Mouse (Mus musculus) testis, postnatal 10 days (tissue): ENCODE data around the gene Smim6.

Experiments used
- DNase-seq: peaks from one replicate; pipeline ENCODE4 v3.0.0; 2021; ENCODE audit warnings: low spot score

Gene Smim6

DNA sequence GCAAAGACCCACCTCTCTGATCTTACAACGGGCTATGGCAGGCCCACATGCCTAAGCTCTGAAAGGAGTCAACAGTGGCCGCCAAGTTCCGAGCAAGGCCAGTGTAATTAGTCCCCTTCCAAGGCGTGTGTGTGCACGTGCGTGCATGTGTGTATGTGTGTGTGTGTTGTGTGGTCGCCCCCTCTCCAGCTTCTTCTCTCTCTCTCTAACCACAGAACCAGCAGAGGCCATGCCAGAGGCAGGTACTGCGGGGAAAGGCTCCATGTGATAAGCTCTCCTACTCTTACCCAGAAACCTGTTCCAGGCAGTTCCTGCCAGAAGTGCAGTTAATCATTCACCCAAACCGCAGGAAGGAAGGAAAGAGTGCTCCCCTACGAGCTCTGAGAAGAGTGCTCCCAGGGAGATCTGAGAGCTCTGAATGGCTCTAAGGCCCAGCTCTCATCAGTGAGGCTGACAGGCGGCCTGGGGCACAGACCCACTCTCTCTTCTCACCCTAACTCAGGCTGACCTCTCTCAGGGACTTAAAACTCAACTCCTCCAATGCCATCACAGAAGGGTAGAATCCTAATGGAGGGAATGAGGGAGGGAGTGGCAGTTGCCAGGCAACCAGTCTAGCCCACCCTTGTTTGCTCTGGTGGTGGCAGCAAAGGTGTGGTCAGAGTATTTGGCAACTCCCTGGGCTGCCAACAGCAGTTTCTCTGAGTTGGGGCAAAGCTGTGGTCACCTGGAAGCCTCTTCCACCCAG lies at the start of gene Smim6:
Gene Smim6, plus strand, starts transcription at position 386 of the 745 bp plus-strand sequence.
- DNase-seq: peak; percentile 40

DNA sequence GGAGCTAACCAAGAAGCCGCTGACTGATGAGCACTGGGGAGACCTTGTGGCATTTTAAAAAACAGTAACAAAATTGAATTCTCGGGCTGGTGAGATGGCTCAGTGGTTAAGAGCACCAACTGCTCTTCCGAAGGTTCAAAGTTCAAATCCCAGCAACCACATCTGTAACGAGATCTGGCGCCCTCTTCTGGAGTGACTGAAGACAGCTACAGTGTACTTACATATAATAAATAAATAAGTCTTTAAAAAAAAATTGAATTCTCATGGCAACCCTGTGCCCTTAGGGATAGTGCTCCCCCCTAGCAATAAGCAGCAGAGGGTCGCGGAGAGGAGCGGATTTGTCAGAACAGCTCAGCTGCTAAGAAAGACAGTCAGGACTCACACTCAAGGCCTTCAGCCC lies 47.9 kb upstream of the Smim6 start:
- DNase-seq: no peak

DNA sequence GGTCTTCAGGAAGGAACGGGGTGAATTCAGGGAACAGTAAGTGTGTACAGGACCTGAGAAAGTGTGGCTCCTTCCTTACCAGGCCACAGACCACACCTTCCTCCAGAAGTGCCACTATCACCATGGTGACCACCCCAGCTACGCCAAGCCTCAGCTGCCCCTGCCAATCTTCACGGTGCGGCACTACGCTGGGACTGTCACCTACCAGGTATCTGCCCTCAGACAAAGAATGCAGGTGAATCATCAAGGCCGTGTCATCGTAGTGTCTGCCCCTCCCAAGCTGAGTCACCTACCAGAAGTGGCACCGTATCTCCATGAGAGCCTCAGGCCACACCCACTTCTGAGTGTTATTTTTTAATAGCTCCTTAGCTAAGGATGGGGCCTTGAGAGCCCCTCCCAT lies 42.4 kb upstream of the Smim6 start:
- DNase-seq: no peak

DNA sequence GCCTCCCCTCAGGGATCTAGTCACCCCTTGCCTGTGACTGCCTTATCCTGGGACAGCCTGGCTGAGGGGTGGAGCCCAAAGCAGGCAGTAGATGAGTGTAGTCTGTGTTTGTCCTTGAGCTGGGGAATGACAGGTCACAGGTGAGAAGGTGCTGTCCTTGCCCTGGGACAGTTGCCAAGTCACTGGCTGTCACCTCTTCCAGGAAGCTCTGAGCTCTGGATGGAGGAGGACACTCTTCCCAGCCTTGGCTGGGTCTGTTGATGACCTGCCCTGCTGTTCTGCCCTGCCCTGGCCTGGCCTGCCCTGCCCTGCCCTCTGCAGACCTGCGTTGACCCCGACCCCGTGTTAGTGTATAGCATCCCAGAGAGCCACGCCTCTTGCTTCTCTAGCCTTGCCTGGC lies 39.4 kb upstream of the Smim6 start:
- DNase-seq: no peak

DNA sequence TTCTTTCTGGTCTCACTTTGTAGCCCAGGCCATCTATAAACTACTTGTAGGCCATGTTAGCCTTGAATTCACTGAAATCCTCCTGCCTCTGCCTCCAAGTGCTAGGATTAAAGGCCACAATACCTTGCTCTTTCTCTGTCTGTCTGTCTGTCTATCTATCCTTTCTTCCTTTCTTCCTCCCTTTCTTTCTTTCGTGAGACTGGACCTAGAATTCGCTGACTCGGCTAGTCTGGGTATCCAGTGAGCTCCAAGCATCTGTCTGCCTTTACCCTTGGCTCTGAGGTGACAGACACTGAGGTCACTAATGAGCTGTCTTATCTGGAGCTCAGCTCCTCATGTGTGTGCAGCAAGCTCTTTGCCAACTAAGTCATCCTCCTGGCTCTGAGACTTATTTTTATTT lies 35.9 kb upstream of the Smim6 start:
- DNase-seq: no peak

DNA sequence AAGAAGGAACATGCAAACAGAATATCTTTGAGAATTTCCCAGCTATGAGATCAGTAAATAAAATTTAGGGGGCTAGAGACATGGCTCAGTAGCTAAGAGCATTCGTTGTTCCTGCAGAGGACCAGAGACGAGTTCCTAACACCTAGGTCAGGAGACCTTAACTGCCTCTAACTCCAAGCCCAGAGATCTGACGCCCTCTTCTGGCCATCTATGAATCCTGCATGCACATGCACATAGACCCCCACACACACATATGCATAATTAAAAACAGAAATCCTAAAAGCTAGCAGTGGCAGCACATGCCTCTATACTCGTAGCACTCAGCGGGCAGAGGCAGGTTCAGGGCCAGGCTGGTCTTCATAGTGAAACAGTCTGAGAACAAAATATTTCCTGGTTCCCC lies 35.4 kb upstream of the Smim6 start:
- DNase-seq: no peak

DNA sequence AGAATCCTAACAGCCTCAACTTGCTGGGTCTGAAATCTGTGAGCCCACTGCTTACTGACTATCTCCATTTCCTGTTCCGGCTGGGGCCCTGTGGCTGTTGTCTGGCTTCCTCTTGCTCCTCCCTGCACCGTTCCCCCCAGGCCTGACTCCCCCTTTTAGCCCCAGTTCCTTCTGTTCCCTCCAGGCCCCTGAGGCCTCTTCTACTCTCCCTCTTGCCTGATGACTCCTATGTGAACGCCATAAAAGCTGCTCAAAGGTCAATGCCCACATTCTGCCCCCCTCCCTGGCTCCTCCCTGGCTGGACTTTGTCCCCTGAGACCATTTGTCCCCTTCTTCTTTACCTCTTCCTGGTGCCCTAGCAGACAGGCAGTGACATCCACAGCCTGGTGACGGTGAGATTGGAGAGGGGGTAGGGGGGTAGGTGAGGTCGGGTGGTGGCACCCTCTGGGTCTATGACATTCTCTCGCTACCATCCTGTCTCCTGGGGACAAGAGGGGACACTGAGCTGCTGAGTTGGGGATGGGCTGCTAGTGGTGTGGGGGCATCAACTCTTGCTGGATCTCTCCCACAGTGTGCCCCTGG lies 34.6 kb upstream of the Smim6 start:
- DNase-seq: no peak

- no peak for DNase-seq
Observed at GRCm38 (mm10) chr11:115878071-115878470, 33.7 kb upstream of the Smim6 start.

DNA sequence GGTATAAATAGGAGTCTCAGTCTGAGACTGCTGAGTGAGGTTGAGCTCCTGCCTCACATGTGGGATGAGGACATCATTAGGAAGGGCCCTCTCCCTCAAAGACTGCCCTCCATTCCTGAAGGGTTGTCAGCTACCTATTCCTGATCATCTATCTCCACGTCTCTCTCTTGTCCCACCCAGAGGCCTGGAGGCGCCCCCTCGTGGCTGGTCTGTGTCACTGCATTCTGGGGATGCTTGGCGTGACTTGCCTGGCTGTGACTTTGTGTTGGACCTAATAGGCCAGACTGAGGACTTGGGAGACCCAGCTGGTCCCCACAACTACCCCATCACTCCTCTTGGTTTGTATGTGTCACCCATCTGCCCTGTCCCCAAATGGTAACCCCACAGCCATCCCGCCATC lies 30.8 kb upstream of the Smim6 start:
- DNase-seq: peak; percentile 59

GRCm38 (mm10) chr11:115883251-115883650 lies 28.6 kb upstream of the Smim6 start:
- DNase-seq: no peak

GRCm38 (mm10) chr11:115884361-115884760 lies 27.5 kb upstream of the Smim6 start:
- no peak for DNase-seq

GRCm38 (mm10) chr11:115885281-115885680 lies 26.5 kb upstream of the Smim6 start:
- DNase-seq: no peak

DNA sequence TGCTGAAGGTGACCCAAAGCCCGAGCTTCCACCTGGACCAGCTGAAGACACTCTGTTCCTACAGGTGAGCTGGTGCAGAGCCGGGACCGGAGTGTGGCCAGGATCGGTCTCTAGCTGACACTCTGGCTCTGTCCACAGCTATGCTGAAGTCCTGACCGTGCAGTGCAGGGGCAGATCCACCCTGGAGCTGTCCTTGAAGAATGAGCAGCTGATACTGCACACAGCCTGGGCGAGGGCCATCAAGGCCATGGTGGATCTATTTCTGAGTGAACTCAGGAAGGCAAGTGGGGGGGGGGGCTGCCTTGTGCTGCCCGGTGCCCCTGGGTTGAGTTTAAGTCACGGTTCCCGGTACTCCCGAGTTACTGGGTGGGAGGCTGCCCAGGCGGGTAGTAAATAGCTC lies 25.4 kb upstream of the Smim6 start:
- no peak for DNase-seq

- no peak for DNase-seq
Observed at GRCm38 (mm10) chr11:115888020-115888419, 23.8 kb upstream of the Smim6 start.

GRCm38 (mm10) chr11:115889159-115889558 lies 22.7 kb upstream of the Smim6 start:
- no peak for DNase-seq

DNA sequence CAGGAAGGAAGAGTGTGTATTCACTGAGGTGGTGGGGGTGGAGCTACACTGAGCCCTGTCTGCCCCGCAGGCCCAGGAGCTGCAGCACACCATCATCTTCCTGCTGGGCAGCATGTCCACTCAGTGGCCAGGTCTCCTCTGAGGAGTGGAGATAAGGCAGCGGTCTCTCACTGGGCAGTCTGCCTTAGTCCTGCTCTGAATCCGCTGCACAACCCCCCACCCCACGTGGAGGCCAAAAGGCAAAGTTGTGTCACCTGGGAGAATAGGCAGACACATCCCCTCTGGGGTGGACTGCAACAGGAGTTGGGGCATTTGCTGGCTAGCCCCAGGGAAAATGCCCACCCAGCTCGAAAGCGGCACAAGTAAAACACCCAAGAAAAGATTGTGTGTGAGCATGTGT lies 19.6 kb upstream of the Smim6 start:
- no peak for DNase-seq

DNA sequence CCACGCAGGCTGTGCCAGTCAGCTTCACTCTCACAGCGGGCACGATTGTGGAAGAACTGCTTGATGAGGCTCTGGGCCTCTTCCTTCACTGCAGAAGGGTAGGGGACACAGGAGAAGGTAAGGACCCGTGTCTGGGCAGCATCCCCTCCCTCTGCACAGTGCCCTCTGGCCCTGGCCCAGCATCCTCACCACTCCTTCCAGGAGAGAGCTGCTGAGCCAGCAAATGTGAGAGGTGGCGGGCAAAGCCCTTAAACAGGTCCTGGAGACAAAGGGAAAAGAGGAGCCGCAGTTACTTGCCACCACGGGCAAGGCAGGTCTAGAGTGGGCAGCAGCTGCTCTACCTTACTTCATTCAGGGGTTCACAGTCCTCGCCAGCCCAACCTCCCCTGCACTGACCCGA lies 18.7 kb upstream of the Smim6 start:
- DNase-seq: no peak

DNA sequence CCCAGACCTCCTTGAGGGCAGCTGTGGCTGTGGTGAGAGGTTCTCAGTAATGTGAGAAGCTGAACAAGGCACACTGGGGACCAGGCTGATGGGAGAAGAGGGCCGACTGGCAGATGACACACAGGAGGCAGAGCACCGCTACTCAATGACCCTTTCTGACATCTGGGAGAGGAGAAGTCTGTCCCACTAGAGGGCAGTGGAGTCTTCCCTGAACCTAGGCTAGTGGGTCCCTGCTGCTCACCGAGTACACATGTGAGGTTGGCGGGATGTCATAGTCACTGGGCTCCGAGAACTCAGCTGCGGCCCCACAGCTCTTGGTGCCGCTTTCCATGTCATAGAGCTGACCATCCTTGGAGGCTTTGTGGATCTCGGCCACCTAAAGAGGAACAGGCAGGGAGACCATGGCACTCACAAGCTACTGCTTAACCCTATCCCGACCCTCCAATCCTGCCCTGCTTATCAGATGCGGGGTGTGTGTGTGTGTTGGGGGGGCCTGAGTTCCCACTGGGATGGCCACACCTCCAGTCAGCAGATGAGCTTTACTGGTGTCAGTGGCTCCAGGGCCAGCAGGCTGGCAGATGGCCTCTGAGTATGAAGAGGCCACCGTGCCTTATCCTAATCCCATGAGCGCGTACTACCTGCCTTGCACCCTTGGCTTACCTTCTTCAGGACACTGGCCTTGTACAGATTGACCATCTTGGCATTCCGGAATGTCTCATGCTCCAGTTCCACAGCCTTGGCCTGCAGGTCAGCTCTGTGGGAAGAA lies 16.9 kb upstream of the Smim6 start:
- no peak for DNase-seq

DNA sequence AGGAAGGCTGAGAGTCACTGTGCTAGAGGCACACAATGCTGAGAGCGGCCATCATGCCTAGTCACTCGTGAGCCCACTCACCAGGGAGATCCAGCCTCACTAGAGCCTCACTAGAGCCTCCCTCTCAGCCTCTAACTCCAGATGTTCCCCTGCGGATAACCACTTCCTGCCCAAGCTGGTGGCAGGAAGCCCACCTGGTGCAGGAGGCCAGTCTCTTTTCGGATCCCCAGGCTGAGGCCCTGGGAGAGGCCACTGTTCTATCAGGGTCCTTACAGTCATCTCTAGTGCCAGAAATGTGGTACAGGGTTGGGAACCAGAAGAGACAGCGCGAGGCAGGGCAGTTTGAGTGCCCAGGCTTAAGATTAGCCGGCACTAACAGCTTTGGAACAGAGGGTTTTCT lies 13.4 kb upstream of the Smim6 start:
- DNase-seq: no peak

DNA sequence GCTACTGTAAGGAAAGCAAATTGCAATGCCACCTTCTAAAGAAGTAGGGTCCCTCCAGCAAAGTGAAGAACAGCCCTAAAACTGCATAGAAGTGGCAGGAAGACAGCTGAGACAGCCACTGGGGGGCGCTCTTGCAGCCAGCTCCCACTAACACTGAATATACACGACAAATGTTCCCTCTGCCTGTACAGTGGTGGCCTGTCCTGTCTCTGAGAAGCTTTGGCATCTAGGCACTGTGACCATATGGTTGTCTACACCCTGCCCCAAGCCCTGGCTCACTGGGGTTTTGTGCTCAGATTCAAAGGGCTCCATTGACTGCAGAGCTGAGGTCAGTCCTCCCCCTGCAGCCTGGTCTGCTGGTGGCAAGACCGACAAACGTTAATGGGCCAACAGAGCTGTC lies 12.9 kb upstream of the Smim6 start:
- peak; percentile 75 for DNase-seq

GRCm38 (mm10) chr11:115899486-115900266 lies 12.1 kb upstream of the Smim6 start, which contains the start of gene Smim5:
Smim5 (plus strand) TSS chr11:115899966.
- no peak for DNase-seq

DNA sequence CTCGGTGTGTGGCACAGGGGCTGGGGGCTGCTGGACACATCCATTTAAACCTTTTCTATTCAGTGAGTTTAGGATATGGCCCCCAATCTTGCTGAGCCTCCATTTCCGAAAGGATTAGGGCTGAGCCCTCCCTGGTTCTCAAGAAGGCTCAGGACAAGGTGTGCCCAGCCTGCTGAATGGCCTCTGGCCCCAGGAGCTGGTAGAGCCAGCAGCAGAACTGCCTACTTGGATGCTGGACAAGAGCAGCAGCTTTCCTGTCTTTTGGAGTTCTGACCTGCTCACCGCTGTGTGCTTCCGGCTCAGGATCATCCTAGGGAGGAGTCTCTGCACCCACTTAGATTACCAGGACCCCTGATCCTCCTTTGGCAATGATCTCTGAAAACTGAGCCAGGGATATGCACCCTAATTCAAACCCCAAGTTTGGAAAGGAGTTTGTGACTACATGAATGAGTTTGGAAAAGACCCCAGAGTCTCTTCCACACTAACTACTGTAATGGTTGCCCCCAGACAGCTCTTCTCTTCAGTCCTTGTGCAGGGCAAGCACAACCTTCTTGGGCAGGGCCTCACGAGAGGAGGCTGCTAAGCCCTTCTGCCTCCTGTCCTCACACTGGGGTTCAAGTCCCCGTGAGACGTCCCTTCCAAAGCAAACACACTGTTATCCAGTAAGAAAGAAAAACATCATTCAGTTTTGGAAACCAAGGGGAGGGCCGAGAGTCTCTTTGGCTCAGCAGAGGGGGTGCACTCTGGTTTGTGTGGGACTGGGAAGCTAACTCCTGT lies 11.1 kb upstream of the Smim6 start:
- no peak for DNase-seq
